Mouse (Mus musculus) kidney, embryonic 15.5 days (tissue): Measurements from ENCODE around the gene Smyd1. TPM values are rescaled to one million over a fixed set of nuclear protein-coding genes. Genes with fewer than 3 reads are reported as not detected.
"Not testable (repeated sequence)": the region's sequence is repeated elsewhere in the genome, so short reads cannot be mapped to it uniquely, and the experiment has no call there.

Source experiments
- ATAC-seq: fragments of 200-750 bp; cut with Nextera tagmentation; replicated peaks from 2 replicates; pipeline ENCODE4 v1.8.0; 2017; ENCODE audit warnings: moderate TSS enrichment; ENCODE audit not compliant: low FRiP score
- H3K27ac ChIP-seq: fragments of 300-500 bp; sonication (generic); 2 replicates; pipeline ENCODE4 v1.5.1; 2015; ENCODE audit warnings: mild to moderate bottlenecking, inconsistent platforms
- H3K27me3 ChIP-seq: fragments of 300-500 bp; sonication (generic); 2 replicates; pipeline ENCODE4 v1.6.1; 2015; ENCODE audit warnings: inconsistent platforms
- H3K36me3 ChIP-seq: fragments of 300-500 bp; sonication (generic); 2 replicates; pipeline ENCODE4 v1.6.1; 2015; ENCODE audit warnings: inconsistent platforms
- H3K4me1 ChIP-seq: fragments of 300-500 bp; sonication (generic); 2 replicates; pipeline ENCODE4 v1.6.1; 2015; ENCODE audit warnings: inconsistent platforms
- H3K4me2 ChIP-seq: fragments of 300-500 bp; sonication (generic); 2 replicates; pipeline ENCODE4 v1.6.1; 2015; ENCODE audit warnings: moderate library complexity, mild to moderate bottlenecking, inconsistent platforms
- H3K4me3 ChIP-seq: fragments of 300-500 bp; sonication (generic); replicated peaks from 2 replicates; pipeline ENCODE4 v1.5.1; 2015; ENCODE audit warnings: mild to moderate bottlenecking, inconsistent platforms
- H3K9ac ChIP-seq: fragments of 300-500 bp; sonication (generic); 2 replicates; pipeline ENCODE4 v1.6.1; 2015; ENCODE audit warnings: mild to moderate bottlenecking, inconsistent platforms
- H3K9me3 ChIP-seq: fragments of 300-500 bp; sonication (generic); replicated peaks from 2 replicates; pipeline ENCODE4 v1.6.1; 2016; ENCODE audit warnings: inconsistent platforms
- WGBS: fragments of 180-500 bp; shearing (Covaris S2); methylation state at CpG from one replicate; pipeline ENCODE4 v1.1.7; 2015; ENCODE audit warnings: mixed read lengths; 5-methylcytosine and 5-hydroxymethylcytosine counted together
- polyA plus RNA-seq: library from polyadenylated mRNA; unstranded; fragments of >200 nt; fragmentation: Nextera tagmentation; extraction: Ambion mirVana; gene quantifications from 2 replicates; pipeline ENCODE4 v1.2.1, GENCODE M21; 2015

The Smyd1 gene
- polyA plus RNA-seq, 1 experiment from 2014 or later = 0.82 TPM

DNA sequence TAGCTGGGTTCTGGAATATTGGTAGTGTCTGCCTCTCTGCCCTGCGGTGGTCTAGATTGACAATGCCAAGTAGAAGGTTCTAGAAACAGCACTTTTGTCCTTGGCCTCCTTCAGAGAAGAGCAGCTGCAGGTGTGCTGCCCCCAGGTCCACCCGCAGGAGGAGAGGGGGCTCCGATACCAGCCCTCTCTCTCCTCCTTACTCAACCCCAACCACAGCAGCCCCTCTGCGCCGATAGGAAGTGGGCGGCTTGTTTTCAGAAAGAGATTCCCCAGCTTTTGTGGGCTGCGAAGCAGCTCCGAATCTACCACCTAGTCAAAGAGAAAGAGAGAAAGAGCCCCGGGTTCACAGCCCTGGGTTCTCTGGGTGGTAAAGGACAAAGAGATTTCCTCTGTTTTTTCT is 19.1 kb upstream of the Smyd1 start:
- Histone ChIP-seq H3K36me3 (no peaks in the 10 kb centered on the region), H3K27ac (no peak overlapping the region), H3K27me3 (no peaks in the 10 kb centered on the region), H3K9me3 (no peaks in the 10 kb centered on the region), H3K4me1 (no peaks in the 10 kb centered on the region), H3K9ac (no peak overlapping the region), H3K4me2 (no peak overlapping the region), H3K4me3 (no peak overlapping the region)
- 87% methylated on average over 9 of the region's 9 CpGs for WGBS
- no peak for ATAC-seq

- no peak for ATAC-seq
- Histone ChIP-seq H3K27ac (no peak overlapping the region), H3K36me3 (no peaks in the 10 kb centered on the region), H3K4me3 (no peak overlapping the region), H3K4me2 (no peak overlapping the region), H3K9me3 (no peaks in the 10 kb centered on the region), H3K27me3 (no peaks in the 10 kb centered on the region), H3K9ac (no peak overlapping the region), H3K4me1 (no peaks in the 10 kb centered on the region)
- WGBS = 73% methylated on average over 4 of the region's 4 CpGs
These were observed 17.3 kb upstream of the Smyd1 start for GRCm38 (mm10) chr6:71339351-71339750.

DNA sequence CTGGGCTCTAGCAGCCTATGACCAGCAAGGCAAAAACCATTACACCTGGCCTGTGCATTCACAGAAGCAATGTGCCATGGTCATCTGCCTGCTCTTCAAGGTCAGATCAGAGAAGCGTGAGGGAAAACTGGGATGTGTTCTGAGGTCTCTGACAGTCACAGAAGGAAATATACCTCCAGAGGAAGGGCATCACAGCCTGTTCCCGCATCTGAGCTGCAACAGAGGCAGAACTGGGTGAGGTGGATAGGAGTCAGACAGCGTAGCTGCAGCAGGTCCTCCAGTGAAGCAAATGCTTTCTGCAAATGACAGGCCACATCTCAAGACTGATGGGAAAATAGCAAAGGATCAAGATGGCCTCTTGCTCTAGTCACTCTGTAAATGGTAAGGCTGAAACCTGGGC is 16.9 kb upstream of the Smyd1 start:
- Histone ChIP-seq H3K9me3 (no peaks in the 10 kb centered on the region), H3K27me3 (no peaks in the 10 kb centered on the region), H3K4me1 (no peaks in the 10 kb centered on the region), H3K9ac (no peak overlapping the region), H3K36me3 (no peaks in the 10 kb centered on the region), H3K4me3 (no peak overlapping the region), H3K4me2 (no peak overlapping the region), H3K27ac (no peak overlapping the region)
- WGBS = 79% methylated on average over 3 of the region's 3 CpGs
- ATAC-seq = no peak

- Histone ChIP-seq H3K9ac (no peak overlapping the region), H3K4me2 (no peak overlapping the region), H3K4me1 (no peaks in the 10 kb centered on the region), H3K27me3 (no peaks in the 10 kb centered on the region), H3K36me3 (no peaks in the 10 kb centered on the region), H3K9me3 (no peaks in the 10 kb centered on the region), H3K4me3 (no peak overlapping the region), H3K27ac (no peak overlapping the region)
- WGBS = 96% methylated on average over 8 of the region's 8 CpGs
- ATAC-seq = no peak
These were observed 15.6 kb upstream of the Smyd1 start for GRCm38 (mm10) chr6:71337666-71338065.

- H3K27me3 ChIP-seq = no peaks in the 10 kb centered on the region
- ATAC-seq = no peak
- no peaks in the 10 kb centered on the region for H3K4me1 ChIP-seq
- no peaks in the 10 kb centered on the region for H3K36me3 ChIP-seq
- no peak overlapping the region for H3K9ac ChIP-seq
- no peak overlapping the region for H3K27ac ChIP-seq
- no peak overlapping the region for H3K4me3 ChIP-seq
- WGBS = 89% methylated on average over 11 of the region's 11 CpGs
- H3K9me3 ChIP-seq = no peaks in the 10 kb centered on the region
- H3K4me2 ChIP-seq = no peak overlapping the region
These were observed 11.7 kb upstream of the Smyd1 start for GRCm38 (mm10) chr6:71333578-71334273.

DNA sequence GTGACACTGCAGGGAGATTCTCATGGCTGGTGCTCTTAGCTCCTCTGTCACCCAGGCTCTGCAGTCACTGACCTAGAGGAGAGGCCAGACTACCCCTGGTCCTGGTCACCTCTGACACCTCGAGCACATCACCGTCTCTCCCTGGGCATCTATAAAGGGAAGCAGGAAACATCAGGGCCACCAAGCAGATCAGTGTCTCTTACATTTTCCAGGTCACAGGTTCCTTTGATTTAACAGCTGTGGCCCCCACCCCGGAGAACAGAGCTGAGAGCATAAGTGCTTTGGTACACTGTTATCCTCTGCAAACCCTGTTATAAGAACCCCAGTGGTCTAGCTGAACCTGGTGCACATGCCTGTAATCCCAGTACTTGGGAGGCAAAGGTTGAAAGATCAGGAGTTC is 11.0 kb upstream of the Smyd1 start:
- Histone ChIP-seq H3K27ac (no peak overlapping the region), H3K4me1 (no peaks in the 10 kb centered on the region), H3K4me3 (no peak overlapping the region), H3K27me3 (no peaks in the 10 kb centered on the region), H3K36me3 (no peaks in the 10 kb centered on the region), H3K4me2 (no peak overlapping the region), H3K9me3 (no peaks in the 10 kb centered on the region), H3K9ac (no peak overlapping the region)
- ATAC-seq = no peak
- WGBS = 40% methylated on average over 3 of the region's 3 CpGs

DNA sequence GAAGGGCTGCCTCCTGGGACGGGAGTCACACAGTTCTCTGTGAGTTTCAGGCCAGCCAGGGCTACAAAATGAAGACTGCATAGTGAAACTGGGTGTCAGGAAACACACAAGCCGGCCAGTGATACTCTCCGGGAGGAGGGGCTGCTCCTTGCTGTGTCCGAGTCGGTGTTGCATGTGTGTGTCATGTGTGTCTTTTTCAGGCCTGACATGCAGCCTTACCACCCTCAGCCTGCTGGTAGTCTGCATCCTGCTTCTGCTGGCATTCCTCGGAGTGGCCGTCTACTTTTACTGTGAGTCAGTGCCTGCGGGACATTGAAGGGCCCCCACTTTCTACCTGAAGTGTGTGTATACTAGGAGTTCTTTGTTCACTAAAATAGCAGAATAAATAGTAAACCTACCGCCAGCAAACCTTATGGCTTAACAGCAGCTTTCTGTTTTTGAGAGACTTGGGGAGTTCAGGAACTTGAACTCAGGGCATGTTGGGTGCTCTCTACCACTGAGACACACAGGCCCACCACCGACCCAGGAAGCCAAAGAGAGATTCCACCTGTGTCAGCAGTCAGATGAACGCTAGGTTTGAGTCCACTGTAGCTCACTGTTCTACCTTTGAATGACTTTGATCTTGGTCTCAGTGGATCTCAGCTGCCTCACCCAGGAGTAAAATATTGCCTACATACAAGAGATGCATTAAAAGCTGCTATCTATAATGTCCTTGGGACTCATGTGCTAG is 10.4 kb upstream of the Smyd1 start:
- WGBS = 82% methylated on average over 11 of the region's 11 CpGs
- H3K4me1 ChIP-seq = no peaks in the 10 kb centered on the region
- no peak overlapping the region for H3K4me3 ChIP-seq
- no peaks in the 10 kb centered on the region for H3K36me3 ChIP-seq
- no peak overlapping the region for H3K4me2 ChIP-seq
- H3K27ac ChIP-seq = no peak overlapping the region
- no peak for ATAC-seq
- H3K27me3 ChIP-seq = no peaks in the 10 kb centered on the region
- no peak overlapping the region for H3K9ac ChIP-seq
- H3K9me3 ChIP-seq = no peaks in the 10 kb centered on the region

GRCm38 (mm10) chr6:71331491-71331890 is 9.5 kb upstream of the Smyd1 start:
- H3K27ac ChIP-seq, H3K4me2 ChIP-seq, H3K27me3 ChIP-seq, H3K9ac ChIP-seq, H3K9me3 ChIP-seq, ATAC-seq, H3K4me1 ChIP-seq, H3K36me3 ChIP-seq, H3K4me3 ChIP-seq: not testable (repeated sequence)
- 92% methylated on average over 2 of the region's 4 CpGs for WGBS

GRCm38 (mm10) chr6:71330486-71330885 is 8.5 kb upstream of the Smyd1 start:
- H3K27me3 ChIP-seq = no peaks in the 10 kb centered on the region
- no peak overlapping the region for H3K4me2 ChIP-seq
- no peaks in the 10 kb centered on the region for H3K36me3 ChIP-seq
- no peak for ATAC-seq
- H3K4me3 ChIP-seq = no peak overlapping the region
- 77% methylated on average over 7 of the region's 7 CpGs for WGBS
- no peaks in the 10 kb centered on the region for H3K4me1 ChIP-seq
- no peak overlapping the region for H3K9ac ChIP-seq
- no peaks in the 10 kb centered on the region for H3K9me3 ChIP-seq
- H3K27ac ChIP-seq = no peak overlapping the region

DNA sequence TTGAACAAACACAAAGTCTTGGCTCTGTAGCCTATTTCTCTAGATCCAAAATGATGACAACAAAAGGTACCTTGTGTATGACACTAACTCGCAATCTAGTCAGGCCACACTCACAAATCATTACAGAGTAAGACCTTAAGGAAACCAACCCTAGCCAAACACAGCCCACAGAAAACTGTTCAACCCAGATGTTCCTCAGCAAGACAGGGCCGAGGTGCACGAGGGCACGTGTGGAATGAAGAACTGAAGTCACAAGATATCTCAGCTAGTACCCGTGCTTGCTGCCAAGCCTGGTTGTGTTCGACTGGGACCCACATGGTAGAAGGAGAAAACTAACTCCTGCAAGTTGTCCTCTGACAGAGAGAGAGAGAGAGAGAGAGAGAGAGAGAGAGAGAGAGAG is 7.8 kb upstream of the Smyd1 start:
- Histone ChIP-seq H3K27me3 (no peaks in the 10 kb centered on the region), H3K9me3 (no peaks in the 10 kb centered on the region), H3K4me2 (no peak overlapping the region), H3K4me1 (no peaks in the 10 kb centered on the region), H3K9ac (no peak overlapping the region), H3K27ac (no peak overlapping the region), H3K36me3 (no peaks in the 10 kb centered on the region), H3K4me3 (no peak overlapping the region)
- 85% methylated on average over 6 of the region's 6 CpGs for WGBS
- no peak for ATAC-seq

GRCm38 (mm10) chr6:71324816-71325215 is 2.8 kb upstream of the Smyd1 start:
- Histone ChIP-seq H3K36me3 (no peaks in the 10 kb centered on the region), H3K27me3 (no peaks in the 10 kb centered on the region), H3K4me1 (no peaks in the 10 kb centered on the region), H3K9me3 (no peaks in the 10 kb centered on the region), H3K9ac (no peak overlapping the region), H3K4me2 (no peak overlapping the region), H3K27ac (no peak overlapping the region), H3K4me3 (no peak overlapping the region)
- no peak for ATAC-seq
- 92% methylated on average over 9 of the region's 9 CpGs for WGBS

DNA sequence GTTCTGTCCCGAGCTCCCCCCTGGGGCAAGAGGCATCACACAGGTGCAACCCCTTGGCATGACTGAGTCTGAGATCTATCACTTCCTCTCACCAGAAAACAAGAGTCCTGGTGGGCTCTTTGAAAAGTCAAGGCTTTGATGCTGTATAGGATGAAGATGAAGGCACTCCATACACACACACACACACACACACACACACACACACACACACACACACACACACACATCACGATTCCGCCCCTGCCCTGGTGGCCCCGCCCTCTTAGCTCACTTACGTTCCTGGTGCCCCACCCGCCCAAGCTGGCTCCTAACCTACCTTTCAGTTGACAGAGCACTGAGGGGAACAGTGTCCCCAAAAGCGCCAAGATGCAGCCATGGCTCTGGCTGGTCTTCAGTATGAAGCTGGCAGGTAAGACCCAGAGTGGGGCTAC is 473 bp upstream of the Smyd1 start, which contains the start of gene Cd8b1:
Cd8b1 (plus strand) TSS at position 298 of the 431 bp plus-strand sequence.
- no peak within 1 kb of the TSS for H3K4me3 ChIP-seq
- no peak for ATAC-seq
- no peak within 1 kb of the TSS for H3K4me2 ChIP-seq

More for the DNA sequence above, 473 bp upstream of the Smyd1 start, which contains the start of gene Cd8b1:
- H3K4me1 ChIP-seq = no peaks in the 10 kb centered on the region
- H3K9me3 ChIP-seq = no peaks in the 10 kb centered on the region
- no peak within 1 kb of the TSS for H3K27ac ChIP-seq
- 85% methylated on average over 7 of the region's 7 CpGs for WGBS
- no peaks in the 10 kb centered on the region for H3K27me3 ChIP-seq
- H3K9ac ChIP-seq = no peak within 1 kb of the TSS
- H3K36me3 ChIP-seq = no peaks in the 10 kb centered on the region
